Mouse (Mus musculus) embryonic stem cell, embryonic (primary cell): ENCODE measurements around the gene Traf5.

Source experiments
- CTCF ChIA-PET, 4 experiments: fragments of 300-600 bp in 2 of 4; fragments of 350-600 bp in 2 of 4; sonication (Branson Sonifier 250); formaldehyde crosslinking; loops; one replicate each; lab custom pipeline; 2022; ENCODE audit warnings: inconsistent platforms in 2 of 4; lab: Charles Lee
- POLR2A ChIA-PET, 4 experiments: fragments of 300-600 bp in 2 of 4; fragments of 350-600 bp in 2 of 4; sonication (Branson Sonifier 250); formaldehyde crosslinking; loops; one replicate each; lab custom pipeline; 2022; ENCODE audit warnings: antibody characterized with exemption in 4 of 4, inconsistent platforms in 1 of 4; lab: Charles Lee

The Traf5 gene

DNA sequence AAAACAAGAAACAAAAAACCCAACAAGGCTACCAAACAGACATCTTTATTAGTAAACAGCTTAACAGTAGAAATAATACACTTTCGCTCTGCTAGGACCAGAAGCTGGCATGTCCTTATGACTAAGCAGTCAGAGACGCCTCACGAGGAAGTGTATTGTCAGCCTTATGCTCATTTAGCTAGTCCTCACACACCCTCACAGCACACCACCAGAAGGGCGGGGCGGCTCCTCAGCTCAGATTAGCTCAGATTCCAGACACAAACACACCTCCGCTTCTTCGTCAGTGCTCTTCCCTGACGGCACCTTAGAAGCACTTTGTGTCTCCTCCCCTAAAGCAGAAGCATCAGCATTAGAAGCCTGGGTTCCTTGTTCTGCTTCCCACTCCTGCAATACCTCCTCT lies 9.0 kb upstream of the Traf5 start:
- ChIA-PET CTCF (interaction anchor here in 3 of 4 experiments (0.7 to 1.4 kb wide), 3 partner anchors 8 to 205 kb away, joined by 3 to 4 read pairs (median 3); partner anchors contain the start of gene Traf5 (in 1 of the 3)), POLR2A (interaction anchor here in 3 of 4 experiments (0.8 to 1.7 kb wide), 9 partner anchors 9 to 526 kb away, joined by 3 to 7 read pairs (median 4); partner anchors contain the start of genes Dtl (in 1 of the 3), Ints7 (in 1 of the 3), Rcor3 (in 1 of the 3) and Slc30a1 (in 1 of the 3))

DNA sequence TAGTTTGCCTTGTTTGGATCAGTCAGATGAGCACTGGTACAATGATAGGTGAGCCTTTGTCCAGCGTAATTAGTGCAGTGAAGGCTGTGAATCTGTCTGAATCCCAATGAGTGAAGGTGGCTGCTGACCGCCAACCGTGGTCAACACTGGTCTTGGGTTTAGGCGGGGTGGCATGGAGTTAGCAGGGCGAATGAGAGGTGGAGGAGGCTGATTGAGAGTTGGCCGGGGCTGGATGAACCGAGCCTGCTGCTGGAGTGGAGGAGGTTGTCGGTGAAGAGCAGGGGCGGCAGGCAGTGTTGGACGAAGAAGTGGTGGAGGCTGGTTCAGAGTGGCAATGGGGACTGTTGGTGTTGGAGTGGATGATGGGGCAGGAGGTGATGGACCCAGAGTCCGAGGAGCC lies 8.4 kb upstream of the Traf5 start:
- CTCF ChIA-PET = interaction anchor here in 2 of 4 experiments (1.0 to 1.4 kb wide), 2 partner anchors 8 kb away, joined by 3 to 4 read pairs; partner anchors contain the start of gene Traf5 (in 1 of the 2)
- POLR2A ChIA-PET = interaction anchor here in 3 of 4 experiments (0.8 to 1.7 kb wide), 9 partner anchors 8 to 525 kb away, joined by 3 to 7 read pairs (median 4); partner anchors contain the start of genes Dtl (in 1 of the 3), Ints7 (in 1 of the 3), Rcor3 (in 1 of the 3) and Slc30a1 (in 1 of the 3)

DNA sequence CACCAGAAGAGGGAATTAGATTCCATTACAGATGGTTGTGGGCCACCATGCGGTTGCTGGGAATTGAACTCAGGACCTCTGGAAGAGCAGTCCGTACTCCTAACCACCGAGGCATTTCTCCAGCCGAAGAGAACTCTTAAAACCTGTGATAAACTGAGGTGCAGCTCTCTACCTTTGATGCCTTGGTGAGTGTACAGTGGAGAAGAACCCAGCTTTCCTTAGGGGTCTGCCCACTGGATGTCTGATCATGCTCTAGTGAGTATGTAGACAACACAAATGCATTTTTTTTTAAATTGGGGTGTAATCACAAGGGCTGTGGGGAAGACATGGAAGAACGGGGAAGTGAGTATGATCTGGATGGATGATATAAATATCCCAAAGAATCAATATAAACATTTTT lies 3.3 kb upstream of the Traf5 start:
- ChIA-PET CTCF (interaction anchor here (1.1 to 4.4 kb wide), 7 partner anchors 12 to 261 kb away, joined by 3 to 18 read pairs (median 5); no protein-coding TSS in a partner anchor), POLR2A (interaction anchor here in 2 of 4 experiments (0.5 to 1.1 kb wide), 4 partner anchors 43 to 892 kb away, joined by 3 to 4 read pairs (median 3); partner anchors contain the start of gene Rcor3 (in 1 of the 2))

DNA sequence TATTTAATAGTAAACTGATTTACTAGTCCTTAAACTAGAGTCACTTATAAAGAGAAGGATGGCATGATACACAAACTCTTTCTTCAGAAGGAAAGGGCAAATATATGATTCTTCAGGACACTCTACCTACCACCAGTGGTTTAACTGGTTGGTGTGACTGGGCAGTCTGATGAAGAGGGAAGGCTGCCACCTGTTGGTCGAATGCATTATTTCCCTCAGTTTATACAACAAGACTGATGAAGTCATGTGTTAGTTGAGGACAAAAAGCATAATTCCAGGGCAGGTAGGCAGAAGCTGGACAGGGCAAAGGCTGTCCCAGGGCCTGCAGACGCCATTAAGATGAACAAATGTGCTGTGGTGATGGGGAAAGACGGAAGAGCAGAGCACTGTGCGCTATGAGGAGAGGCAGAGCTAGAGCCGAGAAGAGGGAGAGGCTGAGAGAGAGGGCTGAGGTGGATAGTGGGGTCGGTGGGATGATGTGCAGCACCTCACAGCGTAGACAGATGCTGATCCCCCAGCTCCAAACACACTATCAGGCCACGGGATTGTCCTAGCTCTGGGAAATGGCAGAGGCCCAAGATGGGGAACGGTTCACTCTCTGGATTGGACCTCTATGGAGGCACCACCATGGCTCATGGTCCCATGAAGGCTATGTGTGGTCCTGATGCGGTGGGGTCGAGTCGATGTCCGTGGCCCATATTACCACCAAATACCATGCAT lies 2.3 kb upstream of the Traf5 start:
- ChIA-PET CTCF (interaction anchor here (0.6 to 4.4 kb wide), 12 partner anchors 13 to 700 kb away, joined by 3 to 22 read pairs (median 4); no protein-coding TSS in a partner anchor), POLR2A (interaction anchor here in 1 of 4 experiments (1.0 to 1.1 kb wide), 3 partner anchors 42 to 260 kb away, joined by 3 to 4 read pairs (median 3); partner anchors contain the start of gene Rcor3)

DNA sequence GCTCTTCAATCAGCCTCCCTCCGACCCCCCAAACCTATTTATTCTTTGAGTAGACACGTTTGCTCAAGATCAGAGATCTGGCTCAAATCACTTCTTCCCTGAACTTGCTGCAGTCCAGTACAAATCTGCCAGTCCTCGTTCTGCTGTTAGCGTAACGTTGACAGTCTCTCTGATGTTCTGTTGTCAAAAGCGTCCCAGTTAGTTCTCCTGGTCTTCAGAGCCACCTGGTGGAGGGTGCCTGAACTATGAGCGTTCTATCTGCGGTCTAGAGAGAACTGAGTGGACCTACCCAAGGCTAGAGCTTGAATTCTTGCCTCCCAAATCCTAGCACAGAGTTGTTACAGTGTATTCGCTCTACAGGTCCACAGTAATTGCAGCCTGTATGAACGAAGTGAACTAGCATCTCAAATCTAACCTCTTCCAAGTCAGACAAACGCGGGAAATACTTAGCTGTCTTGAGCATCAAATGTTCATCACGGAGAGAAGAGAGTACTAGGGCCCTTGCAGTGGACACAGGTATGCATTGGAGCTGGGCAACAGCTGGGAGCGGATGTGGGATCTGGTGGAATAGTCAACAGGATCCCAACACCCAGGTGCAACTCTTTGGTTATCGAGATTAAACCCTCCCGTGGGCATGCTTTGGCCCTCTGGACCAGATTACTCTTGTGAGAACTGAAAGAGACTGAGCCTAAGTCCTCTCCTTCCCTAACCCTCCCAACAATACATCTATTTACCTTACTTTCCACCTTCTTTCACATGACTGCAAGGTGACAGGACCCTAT lies 711 bp upstream of the Traf5 start:
- ChIA-PET CTCF (interaction anchor here (0.5 to 4.4 kb wide), 42 partner anchors 8 to 1149 kb away, joined by 3 to 34 read pairs (median 4); partner anchors contain the start of genes Dtl (in 1 of the 4), Ints7 (in 1 of the 4), Kcnh1 (in 1 of the 4) and Slc30a1 (in 1 of the 4)), POLR2A (interaction anchor here in 3 of 4 experiments (0.6 to 2.2 kb wide), 25 partner anchors 9 to 696 kb away, joined by 3 to 12 read pairs (median 4); partner anchors contain the start of genes Nek2 (in 1 of the 3), Rcor3 (in 1 of the 3) and Slc30a1 (in 1 of the 3))

DNA sequence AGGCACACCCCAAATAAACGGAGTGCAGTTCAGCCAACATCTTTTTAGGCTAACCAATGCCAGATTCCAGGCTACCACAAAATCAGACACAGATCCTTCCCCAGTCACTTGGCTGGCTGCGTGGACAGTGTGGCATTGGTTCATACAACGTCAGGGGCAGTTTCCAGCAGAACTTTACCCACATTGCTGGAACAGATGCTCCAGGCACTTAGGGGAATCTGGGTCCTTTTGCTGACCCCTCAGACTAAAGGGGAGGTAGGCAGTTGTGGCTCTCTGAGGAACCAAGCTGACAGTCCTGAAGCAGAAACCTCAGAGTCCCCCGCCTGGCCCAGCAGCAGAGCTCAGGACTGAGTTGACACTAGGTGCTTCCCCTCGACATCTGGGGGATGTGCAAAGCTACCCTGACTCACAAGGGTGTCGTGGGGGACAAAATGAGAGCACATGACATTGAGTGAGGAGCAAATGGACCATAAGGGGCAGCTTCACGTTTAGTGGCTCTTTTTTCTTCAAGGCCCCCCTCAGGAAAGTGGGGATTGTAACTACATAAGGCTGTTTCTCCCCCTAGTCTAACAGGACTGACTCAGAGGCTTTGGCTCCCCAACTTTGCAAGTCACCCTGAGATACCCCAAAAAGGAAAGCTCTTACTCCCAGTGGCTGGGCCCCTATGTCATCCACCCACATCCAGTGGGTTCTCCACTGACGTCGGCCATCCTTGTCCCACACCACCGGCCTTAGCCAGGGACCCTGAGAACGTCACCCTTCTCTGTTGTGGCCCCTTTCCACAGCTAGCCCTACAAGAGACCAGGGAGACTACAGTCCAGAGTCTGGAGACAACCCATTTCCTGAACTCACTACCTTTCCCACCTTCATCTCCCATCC lies 1.4 kb downstream of the Traf5 start:
- ChIA-PET POLR2A (interaction anchor here in 2 of 4 experiments (0.9 to 1.1 kb wide), 2 partner anchors 161 to 269 kb away, joined by 3 read pairs; partner anchors contain the start of gene Nek2 (in 1 of the 2)), CTCF (interaction anchor here in 1 of 4 experiments (1.7 kb wide), 1 partner anchor 126 kb away, joined by 9 read pairs; no protein-coding TSS in a partner anchor)

DNA sequence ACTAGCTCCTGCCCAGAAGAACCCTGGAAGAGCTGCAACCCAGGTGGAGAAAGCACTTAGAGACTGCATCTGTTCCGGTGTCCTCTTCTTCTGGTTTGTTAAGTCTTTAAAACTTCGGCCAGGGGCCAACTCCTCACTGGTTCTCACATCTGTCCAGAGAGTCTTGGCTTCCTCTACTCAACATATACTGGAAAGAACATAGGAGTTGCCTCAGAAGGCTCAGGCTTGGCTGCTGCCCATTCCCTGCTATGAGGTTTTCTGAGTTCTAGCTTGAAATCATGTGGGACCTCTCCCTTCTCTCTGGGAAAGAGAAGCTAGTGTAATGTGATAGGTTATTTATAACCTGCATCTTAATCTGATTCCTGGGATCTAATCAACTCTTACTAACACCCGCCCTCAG lies 2.1 kb downstream of the Traf5 start:
- POLR2A ChIA-PET = interaction anchor here in 2 of 4 experiments (0.9 to 1.1 kb wide), 2 partner anchors 160 to 269 kb away, joined by 3 read pairs; partner anchors contain the start of gene Nek2 (in 1 of the 2)
- CTCF ChIA-PET = interaction anchor here in 1 of 4 experiments (1.7 kb wide), 1 partner anchor 126 kb away, joined by 9 read pairs; no protein-coding TSS in a partner anchor

DNA sequence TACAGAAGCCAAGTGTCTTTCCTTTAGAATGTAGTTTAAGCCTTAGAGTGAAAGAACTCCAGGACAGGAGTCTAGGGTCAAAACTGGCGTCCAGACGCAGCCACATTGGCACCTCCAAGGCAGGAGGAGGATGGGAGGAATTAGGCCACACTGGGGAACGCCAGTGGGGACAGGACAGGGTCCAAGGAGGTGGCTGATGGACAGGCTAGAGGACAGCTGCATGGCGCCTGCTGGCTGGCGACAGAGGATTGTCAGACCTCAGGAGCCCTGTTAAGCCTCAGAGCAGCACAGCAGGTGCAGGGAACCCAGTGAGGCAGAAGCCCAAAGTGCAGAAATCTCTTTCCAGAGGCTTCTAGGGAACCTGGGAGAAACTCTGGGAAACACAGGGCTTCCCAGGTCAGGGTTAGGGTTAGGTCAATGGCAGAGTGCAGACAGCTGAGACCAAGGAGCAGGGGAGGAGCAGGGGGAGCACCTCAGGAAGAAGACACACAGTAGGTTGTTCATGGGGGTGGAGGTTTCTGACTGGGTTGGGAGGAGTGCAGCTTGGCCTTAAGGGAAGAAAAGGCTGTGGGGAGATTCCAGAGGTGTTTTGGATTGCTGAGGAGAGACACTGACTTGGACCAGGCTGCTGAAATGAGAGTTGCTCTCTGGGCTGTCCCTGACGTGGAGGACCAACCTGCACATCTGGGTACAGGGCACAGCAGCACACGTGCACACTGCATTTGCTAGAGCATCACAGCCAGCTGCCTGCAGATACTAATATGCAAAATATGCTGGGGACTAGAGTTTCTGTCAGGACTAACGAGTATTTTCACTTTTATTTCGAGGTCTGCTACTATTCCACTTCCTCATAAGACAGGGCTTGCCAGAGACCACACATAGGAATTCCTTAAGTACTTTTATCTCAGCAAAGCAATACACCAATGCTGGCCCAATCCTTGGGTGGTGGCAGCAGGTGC lies 2.9 kb downstream of the Traf5 start:
- POLR2A ChIA-PET = interaction anchor here in 1 of 4 experiments (1.4 kb wide), 1 partner anchor 18 kb away, joined by 5 read pairs; no protein-coding TSS in a partner anchor
- CTCF ChIA-PET = interaction anchor here in 1 of 4 experiments (1.7 kb wide), 1 partner anchor 125 kb away, joined by 9 read pairs; no protein-coding TSS in a partner anchor

DNA sequence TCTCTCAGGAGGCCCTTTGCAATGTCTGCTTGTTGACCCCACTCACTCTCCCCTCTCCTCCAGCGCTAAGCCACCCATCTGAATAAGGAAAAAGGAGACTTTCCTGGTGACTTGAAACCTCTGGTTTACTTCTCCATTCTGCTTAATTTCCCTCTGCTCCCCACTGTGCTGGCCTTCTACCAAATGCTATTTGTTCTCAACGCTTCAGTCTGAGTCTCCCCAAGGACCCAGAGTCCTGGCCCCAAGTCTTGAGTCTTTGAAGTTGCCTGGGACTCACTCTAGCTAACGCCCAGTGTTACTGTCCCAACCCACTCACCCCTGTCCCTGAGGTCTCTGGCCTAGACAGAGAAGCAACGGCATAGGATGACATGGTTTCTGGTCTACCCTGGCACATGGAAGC lies 4.3 kb downstream of the Traf5 start:
- ChIA-PET CTCF (interaction anchor here in 2 of 4 experiments (0.5 to 1.8 kb wide), 3 partner anchors 8 to 124 kb away, joined by 3 to 4 read pairs (median 3); no protein-coding TSS in a partner anchor), POLR2A (interaction anchor here in 2 of 4 experiments (0.9 to 1.4 kb wide), 2 partner anchors 16 to 130 kb away, joined by 3 to 5 read pairs; no protein-coding TSS in a partner anchor)

DNA sequence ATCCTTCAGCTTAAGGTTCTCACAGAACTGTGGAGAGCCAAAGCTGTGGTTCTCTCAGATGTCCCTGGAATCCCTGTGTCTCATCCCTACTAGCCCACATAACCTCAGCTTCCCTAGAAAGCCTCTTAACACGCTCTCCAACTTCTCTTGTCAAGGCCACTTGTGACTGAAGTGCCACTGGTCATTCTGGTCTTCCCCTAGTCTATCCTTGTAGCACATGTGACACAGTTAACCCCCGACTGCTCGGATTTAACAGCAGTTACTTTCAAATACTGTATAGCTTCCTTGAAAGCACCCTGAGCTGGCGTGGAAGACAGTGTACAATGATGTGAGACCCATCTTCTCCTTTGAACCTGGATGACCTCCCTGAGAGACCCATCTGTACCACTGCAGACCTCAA lies 5.3 kb downstream of the Traf5 start:
- ChIA-PET CTCF (interaction anchor here in 1 of 4 experiments (1.8 kb wide), 1 partner anchor 123 kb away, joined by 4 read pairs; no protein-coding TSS in a partner anchor), POLR2A (interaction anchor here in 1 of 4 experiments (0.9 kb wide), 1 partner anchor 129 kb away, joined by 3 read pairs; no protein-coding TSS in a partner anchor)

DNA sequence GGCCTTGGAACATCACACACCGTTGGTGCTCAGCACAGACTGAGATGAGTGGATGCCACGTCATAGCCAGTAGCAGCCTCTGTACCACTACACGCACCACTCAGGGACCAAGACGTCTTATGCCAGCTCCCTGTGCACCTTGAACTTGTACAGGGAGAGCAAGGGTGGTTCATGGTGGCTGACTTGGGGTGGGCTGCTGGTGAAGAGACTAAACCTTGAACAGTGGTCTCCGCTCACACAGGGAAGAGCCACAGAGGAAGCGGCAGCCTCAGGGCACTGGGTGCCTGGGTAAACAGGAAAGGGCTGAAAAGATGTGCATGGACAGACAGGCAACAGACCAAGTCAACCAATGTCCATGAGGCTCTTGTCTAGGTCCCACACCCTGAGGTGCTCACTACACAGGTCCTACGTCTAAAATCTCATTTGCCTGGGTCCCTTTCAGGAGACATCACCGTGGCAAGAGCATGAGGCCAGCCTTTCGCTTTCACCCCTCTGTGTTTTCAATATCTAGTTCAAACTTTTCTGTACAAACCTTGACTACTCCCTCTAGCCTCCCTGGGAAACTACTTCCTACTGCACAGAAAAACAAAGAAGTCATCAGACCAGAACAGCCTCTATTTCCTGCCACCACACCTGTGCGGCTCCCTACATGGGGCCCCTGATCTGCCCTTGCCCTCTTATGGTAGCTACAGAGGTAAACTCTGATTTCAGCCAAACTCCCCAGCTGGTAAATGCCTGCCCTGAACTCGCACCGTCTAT lies 5.9 kb downstream of the Traf5 start:
- POLR2A ChIA-PET = no interaction called here
- CTCF ChIA-PET = no interaction called here

DNA sequence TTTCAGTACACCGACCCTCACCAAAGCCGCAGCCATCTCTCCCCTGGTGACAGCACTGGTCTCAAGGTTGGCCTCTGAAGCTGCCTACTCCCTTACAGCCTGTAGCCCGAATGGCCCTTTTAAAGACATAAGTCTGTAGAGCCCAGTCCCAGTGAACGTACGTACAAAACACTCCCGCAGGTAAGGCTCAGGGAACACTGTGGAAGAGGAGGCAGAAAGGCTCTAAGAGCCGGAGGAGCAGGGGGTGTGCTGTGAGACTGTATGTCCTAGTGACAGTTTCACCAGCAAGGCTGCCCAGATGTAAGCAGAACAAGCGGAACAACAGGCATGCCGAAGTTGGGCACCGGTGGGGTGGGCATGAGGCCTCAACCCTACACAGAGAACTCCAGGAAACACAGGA lies 7.1 kb downstream of the Traf5 start:
- ChIA-PET POLR2A (no interaction called here), CTCF (no interaction called here)

DNA sequence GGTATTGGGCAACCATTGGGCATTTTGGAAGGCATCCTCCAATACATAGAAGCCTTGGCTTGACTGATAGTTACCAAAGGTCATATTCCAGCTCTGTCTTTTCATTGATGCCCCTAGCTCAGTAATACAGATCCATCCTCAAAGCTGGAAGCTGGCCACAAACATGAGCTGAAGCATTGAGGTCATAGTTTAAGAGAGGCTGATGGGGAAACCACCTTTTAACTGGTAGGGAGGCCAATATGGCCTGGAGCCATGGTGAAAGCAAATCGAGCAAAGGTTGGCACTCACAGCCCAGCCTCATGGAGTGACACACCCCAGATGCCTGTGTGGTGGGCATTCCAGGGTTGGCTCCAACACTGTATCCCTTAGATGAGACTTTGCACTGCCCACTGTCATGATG lies 9.7 kb downstream of the Traf5 start:
- POLR2A ChIA-PET = interaction anchor here in 1 of 4 experiments (1.2 kb wide), 1 partner anchor 10 kb away, joined by 3 read pairs; no protein-coding TSS in a partner anchor
- CTCF ChIA-PET = interaction anchor here in 1 of 4 experiments (0.9 to 1.2 kb wide), 2 partner anchors 10 to 118 kb away, joined by 3 to 4 read pairs; partner anchors contain the start of gene Traf5

DNA sequence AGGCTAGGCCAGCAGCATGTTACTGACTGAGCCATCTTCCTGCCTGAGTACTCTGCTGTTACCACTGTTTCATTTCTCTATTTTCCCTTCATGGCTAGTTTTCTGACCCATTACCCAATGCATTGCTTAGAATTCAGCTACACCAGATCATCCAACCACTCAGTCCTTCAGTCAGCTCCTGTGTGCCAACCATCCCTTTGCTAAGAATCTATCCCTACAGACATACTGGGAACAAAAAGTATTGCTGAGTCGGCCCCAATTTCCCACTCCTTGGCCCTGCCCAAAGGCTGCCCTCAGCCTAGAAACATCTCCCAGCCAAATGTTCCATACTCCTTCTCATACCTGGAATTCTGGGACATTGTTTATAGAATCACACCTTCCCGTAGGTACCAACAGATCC lies 11.2 kb downstream of the Traf5 start:
- ChIA-PET POLR2A (interaction anchor here in 1 of 4 experiments (0.5 kb wide), 1 partner anchor 326 kb away, joined by 5 read pairs; no protein-coding TSS in a partner anchor), CTCF (no interaction called here)

DNA sequence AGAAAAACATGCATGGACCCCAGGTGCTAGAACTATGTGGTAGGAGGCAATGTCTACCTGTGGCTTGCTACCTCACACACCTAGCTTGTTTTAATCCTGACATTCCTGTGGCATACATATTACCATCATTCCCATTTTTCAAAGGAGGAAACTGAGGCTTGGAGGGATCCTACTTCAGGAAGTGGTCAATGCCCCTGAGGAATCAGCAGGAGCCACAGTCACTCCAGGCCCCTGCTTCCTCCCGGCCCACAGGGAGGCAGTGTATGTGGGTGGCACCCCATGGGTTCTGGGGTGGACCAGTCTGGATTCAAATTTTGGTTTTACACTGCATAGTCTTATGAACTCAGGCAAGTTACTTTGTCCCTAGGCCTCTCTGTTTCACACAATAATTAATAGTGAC lies 13.2 kb downstream of the Traf5 start:
- ChIA-PET POLR2A (no interaction called here), CTCF (interaction anchor here in 1 of 4 experiments (1.0 kb wide), 1 partner anchor 114 kb away, joined by 3 read pairs; no protein-coding TSS in a partner anchor)
